Mouse (Mus musculus): ENCODE data around the gene 4930451I11Rik. TPM values are rescaled to one million over a fixed set of nuclear protein-coding genes. Genes with fewer than 3 reads are reported as not detected.

4930451I11Rik gene
- total RNA-seq, 2 experiments from 2014 or later = not detected

DNA sequence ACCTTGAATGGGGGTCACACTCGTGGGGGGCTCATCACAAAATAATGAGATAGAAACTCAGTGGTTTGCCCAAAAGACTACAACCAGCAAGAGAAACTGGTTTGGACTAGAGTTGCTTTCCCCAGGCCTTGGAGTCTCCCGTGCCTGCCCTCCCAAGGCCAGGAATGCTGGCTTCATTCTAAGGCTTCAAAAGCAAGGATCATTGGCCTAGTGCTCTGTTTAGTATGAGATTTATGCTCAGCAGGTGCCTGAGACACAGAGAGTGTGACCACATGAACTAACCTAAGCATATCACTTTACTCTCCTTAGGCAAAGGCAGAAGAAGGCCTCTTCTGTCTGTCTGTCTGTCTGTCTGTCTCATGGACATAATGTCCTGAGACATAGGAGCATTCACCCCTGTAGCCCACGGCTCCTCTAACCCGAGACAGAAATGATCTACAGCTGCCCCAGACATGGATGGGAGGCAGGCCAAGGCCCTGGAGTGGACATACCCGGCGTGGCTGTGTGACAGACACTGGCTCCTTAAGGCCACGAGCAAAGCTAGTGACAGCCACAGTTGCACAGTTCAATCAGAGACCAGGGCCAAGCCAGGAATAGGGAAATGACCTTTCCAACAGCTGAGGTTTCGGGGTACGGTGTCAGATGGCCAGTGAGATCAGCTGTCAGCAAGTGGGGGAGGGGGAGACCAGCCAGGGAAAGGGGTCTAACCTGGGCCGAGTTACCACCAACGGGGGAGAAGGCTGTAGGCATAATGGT lies 29.1 kb downstream of the 4930451I11Rik start:
- no peak for DNase-seq
- intact Hi-C loops (cut with DNase I) = no loop called here

DNA sequence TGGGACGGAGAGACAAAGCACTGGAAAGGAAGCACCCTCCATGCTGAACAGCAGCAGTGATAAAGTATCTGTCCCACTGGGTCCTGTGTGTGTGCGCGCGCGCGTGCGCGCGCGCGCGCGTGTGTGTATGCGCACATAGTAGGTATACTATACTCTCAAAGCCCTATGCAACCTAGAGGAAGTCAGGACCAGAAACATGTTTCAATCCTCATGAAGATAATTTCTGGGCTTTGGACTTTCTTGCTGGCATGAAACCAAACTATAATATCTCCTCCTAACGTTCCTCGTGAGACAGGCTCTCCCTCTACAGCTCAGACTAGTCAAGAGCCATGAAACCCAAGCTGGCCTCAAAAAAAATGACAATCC lies 30.4 kb downstream of the 4930451I11Rik start:
- intact Hi-C loops (cut with DNase I) = no loop called here
- no peak for DNase-seq

DNA sequence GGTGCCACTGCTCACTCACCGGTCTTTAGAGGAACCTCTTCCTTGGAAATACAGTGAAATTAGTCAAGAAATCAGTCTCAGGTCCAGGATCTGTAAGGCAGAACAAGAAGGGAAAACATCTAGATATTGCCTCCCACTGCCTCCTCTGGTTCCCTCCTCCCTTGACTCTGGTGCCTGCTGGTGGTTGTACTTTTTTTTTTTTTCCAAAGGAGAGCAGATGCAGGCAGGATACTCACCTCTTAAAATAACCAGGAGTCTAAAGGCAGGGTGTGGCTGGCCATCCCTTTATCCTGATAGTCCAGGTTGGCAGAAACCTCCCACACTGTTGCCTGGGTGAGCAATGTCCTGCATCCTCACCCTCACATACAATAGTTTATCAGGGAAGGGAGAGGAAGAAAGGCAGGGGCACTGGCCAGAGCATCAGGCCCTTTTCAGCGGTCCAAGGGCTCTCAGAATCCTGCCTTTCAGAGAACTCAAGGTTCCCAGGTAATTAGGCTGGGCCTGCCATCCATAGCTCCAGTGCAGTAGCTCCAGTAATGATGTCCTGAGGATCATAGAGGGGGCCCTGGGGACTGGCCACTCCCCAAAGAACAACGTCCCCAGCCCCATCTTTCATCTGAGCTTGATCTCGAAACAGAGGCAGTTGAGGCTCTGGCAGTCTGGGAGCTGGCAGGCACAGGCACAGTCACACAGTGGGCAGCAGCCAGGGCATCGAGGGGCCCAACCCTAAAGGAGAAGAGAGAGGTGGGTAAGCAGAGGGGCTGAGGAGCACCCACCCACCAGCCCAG lies 31.0 kb downstream of the 4930451I11Rik start:
- DNase-seq = no peak
- intact Hi-C loops (cut with DNase I) = no loop called here

- DNase-seq = peak in 1 of 2 experiments; percentile 52
- intact Hi-C loops (cut with DNase I) = loop anchor here (10.0 kb wide), 2 partner anchors 545 to 675 kb away; partner anchors contain the start of genes Fbrs and Zfp768
These were observed 31.8 kb downstream of the 4930451I11Rik start for GRCm38 (mm10) chr7:126799468-126800268.

GRCm38 (mm10) chr7:126799050-126799467 lies 32.4 kb downstream of the 4930451I11Rik start:
- intact Hi-C loops (cut with DNase I) = loop anchor here (10.0 kb wide), 2 partner anchors 546 to 676 kb away; partner anchors contain the start of genes Fbrs and Zfp768
- DNase-seq = peak; percentile 96 to 97

DNA sequence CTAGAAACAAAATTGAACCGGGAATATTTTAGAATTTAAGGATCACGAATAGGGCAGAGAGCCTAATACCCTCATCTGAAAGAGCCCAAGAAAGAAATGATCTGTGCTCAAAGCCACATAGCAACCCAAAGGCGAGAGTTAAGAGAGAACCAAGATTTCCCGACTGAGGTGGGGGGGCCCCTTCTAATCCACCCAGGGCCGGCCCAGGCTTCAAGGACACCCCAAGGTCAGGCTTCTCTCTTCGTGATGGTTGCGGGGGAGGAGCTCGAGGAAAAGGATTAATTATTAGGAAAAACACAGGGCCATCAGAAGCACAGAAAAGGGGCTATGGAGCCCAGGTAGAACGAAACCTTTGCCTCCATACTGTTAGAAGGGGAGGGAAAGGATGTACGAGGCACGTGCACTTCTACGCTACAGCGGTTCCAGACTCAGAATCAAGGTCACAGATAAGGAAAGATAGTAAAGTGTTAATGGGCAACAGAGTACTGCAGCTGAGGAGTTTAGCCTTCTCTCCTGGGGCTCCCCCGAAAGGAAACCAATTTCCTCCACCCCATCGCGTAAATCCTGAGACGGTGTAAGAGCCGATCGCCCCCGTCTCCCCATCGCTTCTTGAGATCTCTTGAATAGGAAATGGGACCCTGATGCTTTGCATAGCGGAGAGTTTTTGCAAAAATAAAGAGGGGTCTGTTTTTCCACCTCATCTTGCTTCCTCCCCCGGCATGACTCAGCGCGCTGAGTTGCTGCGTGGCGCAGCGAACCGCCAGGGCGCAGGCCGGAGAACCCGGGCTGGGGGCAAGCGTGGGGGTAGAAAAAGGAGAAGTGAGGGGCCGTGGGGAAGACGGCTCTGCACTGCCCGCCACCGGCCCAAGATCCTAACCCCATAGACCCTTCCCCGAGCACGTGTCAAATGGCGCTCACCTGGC lies 33.1 kb downstream of the 4930451I11Rik start:
- peak in 1 of 2 experiments; percentile 53 for DNase-seq
- intact Hi-C loops (cut with DNase I) = loop anchor here (10.0 kb wide), 2 partner anchors 546 to 676 kb away; partner anchors contain the start of genes Fbrs and Zfp768

- intact Hi-C loops (cut with DNase I) = loop anchor here (10.0 kb wide), 2 partner anchors 547 to 677 kb away; partner anchors contain the start of genes Fbrs and Zfp768
- DNase-seq = peak; percentile 55 to 62
These were observed 33.9 kb downstream of the 4930451I11Rik start, which contains the start of gene Fam57b for GRCm38 (mm10) chr7:126797411-126798126. Fam57b (plus strand) TSS chr7:126797668.

- intact Hi-C loops (cut with DNase I) = loop anchor here (10.0 kb wide), 2 partner anchors 548 to 678 kb away; partner anchors contain the start of genes Fbrs and Zfp768
- DNase-seq = no peak
These were observed 35.0 kb downstream of the 4930451I11Rik start for GRCm38 (mm10) chr7:126796350-126796932.

DNA sequence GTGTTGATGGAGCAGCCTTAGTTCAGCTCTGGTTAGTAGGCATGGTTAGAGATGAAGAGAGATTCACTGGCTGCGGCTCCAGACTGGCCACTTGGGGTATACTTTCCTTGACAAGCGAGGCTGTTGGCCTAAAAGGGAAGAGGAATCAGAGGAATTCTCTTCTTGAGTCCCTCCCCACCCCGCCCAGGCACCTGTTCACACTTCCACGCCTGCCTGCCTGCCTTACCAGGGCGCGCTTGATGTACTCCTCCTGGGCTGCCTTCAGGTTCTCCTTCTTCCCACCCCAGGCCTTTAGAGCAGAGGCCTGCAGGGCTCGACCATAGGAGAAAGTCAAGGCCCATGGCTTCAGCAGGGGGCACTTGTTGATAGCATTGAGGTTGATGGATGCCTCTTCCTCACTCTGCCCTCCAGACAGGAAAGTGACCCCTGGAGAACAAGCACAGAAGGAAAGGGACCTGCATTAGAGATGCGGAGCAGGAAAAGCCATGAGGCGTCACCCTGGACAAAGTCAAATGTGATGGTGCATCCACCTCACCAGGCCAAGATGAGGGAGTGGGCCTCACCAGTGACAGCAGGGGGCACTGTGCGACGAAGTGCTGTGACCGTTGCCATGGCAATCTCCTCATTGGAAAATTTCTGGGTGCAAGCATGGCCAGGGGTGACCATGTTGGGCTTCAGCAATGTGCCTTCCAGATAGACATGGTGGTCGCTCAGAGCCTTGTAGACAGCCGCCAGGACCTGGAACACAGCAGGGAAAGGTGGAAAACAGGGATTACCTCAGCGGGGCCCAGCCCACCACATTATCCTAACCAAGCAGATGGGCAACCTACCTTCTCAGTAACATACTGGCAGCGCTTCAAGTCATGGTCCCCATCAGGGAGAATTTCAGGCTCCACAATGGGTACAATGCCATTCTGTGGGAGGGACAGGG lies 35.8 kb downstream of the 4930451I11Rik start:
- no peak for DNase-seq
- intact Hi-C loops (cut with DNase I) = loop anchor here (10.0 kb wide), 2 partner anchors 549 to 679 kb away; partner anchors contain the start of genes Fbrs and Zfp768

DNA sequence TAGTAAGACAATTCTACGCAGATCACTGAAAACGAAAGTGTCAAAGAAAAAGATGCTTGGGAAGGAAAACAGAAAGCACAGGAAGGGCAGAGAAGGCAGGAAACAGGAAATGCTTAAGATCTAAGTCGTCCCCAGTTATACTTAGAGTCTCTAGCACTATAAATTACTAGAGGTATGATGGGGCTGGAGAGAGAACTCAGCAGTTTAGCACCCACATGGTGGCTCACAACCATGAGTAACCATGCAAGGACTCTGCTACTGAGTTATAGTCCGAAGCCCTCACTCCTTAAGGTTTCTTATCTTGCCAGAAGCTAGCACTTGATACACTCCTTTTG lies 37.2 kb downstream of the 4930451I11Rik start:
- intact Hi-C loops (cut with DNase I) = loop anchor here (10.0 kb wide), 2 partner anchors 551 to 681 kb away; partner anchors contain the start of genes Fbrs and Zfp768

DNA sequence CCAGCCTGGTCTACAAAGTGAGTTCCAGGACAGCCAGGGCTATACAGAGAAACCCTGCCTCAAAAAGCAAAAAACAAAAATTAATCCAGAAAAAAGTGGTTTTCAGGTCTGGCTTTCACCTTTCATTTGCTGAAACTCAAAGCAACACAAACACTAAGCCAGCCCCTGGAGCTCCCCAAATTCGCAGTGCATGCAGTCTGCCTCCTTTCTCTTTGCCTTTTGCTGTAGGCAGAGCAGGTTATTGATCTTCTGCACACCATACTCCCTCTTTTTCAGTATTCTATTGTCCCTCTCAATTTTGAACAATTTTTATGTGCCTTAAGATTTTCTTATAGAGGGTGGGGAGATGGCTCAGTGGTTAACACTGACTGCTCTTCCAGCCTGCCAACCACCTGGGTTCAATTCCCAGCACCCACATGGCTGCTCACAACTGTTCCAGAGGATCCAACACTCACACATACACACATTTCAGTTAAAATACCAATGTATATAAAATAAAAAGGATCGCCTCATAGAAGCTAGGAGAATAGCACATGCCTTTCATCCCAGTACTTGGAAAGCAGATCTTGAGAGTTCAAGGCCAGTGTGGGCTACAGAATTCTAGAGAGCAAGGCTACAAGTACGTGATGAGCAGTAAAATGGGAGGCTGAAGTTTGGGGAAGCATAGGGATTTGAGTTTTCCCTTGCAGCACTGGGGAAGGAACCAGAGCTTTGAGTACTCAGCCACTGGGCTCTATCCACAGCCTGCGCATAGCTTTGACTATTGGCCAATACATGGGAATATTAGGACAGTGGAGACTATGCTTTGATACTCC lies 37.8 kb downstream of the 4930451I11Rik start:
- no peak for DNase-seq
- intact Hi-C loops (cut with DNase I) = loop anchor here (10.0 kb wide), 2 partner anchors 551 to 681 kb away; partner anchors contain the start of genes Fbrs and Zfp768

More for the DNA sequence above, 37.2 kb downstream of the 4930451I11Rik start:
- DNase-seq = no peak

GRCm38 (mm10) chr7:126792721-126793443 lies 38.6 kb downstream of the 4930451I11Rik start:
- DNase-seq = no peak
- intact Hi-C loops (cut with DNase I) = loop anchor here (10.0 kb wide), 2 partner anchors 552 to 682 kb away; partner anchors contain the start of genes Fbrs and Zfp768

GRCm38 (mm10) chr7:126791851-126792720 lies 39.4 kb downstream of the 4930451I11Rik start, which contains the start of gene Ppp4c:
Ppp4c (minus strand) TSS chr7:126792496.
- intact Hi-C loops (cut with DNase I) = loop anchor here (10.0 kb wide), 2 partner anchors 553 to 683 kb away; partner anchors contain the start of genes Fbrs and Zfp768
- DNase-seq = peak; percentile 97 to 98

DNA sequence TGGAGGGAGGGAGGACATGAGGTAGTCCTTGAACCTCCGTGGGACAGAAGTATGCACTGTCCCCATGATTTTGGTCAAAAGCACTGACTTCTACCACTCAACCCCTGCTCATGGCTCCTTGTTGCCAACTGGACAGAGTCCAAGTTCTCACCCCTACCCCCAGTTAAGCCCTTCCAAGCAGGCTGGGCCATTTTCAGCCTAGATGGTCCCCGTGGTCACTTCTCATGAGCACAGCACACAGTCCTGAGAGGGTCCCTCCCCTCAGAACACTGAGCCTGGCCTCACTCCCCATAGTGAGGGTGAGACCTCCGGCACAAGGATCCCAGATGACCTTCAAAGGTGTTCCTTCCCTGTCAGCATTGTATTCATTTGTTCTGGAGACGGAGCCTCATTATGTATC lies 42.3 kb downstream of the 4930451I11Rik start:
- DNase-seq = no peak
- intact Hi-C loops (cut with DNase I) = no loop called here

Data from heart, postnatal 14 days (tissue).